Mouse (Mus musculus) stomach, embryonic 16.5 days (tissue): ENCODE data around the gene Rps26. TPM values are rescaled to one million over a fixed set of nuclear protein-coding genes. Genes with fewer than 3 reads are reported as not detected.
A peak's percentile ranks its signal among the peaks of the same experiment; 100 is the strongest.

Experiments used
- ATAC-seq: fragments of 200-750 bp; cut with Nextera tagmentation; 2 replicates; pipeline ENCODE4 v1.8.0; 2017; ENCODE audit warnings: moderate number of reproducible peaks, moderate TSS enrichment; ENCODE audit not compliant: insufficient read depth, low FRiP score
- H3K27ac ChIP-seq: fragments of 300-500 bp; sonication (generic); 2 replicates; pipeline ENCODE4 v1.5.1; 2014; ENCODE audit warnings: low read length
- H3K27me3 ChIP-seq: fragments of 300-500 bp; sonication (generic); 2 replicates; pipeline ENCODE4 v1.6.1; 2014; ENCODE audit warnings: low read length, control low read depth, mixed read lengths; ENCODE audit not compliant: control insufficient read depth, insufficient read depth
- H3K36me3 ChIP-seq: fragments of 300-500 bp; sonication (generic); 2 replicates; pipeline ENCODE4 v1.6.1; 2014; ENCODE audit warnings: low read length; ENCODE audit not compliant: control insufficient read depth, insufficient read depth
- H3K4me1 ChIP-seq: fragments of 300-500 bp; sonication (generic); 2 replicates; pipeline ENCODE4 v1.6.1; 2014; ENCODE audit warnings: low read length, control low read depth, mixed read lengths; ENCODE audit not compliant: control insufficient read depth, insufficient read depth
- H3K4me2 ChIP-seq: fragments of 300-500 bp; sonication (generic); 2 replicates; pipeline ENCODE4 v1.6.1; 2014; ENCODE audit warnings: low read depth, low read length, mixed read lengths
- H3K4me3 ChIP-seq: fragments of 300-500 bp; sonication (generic); replicated peaks from 2 replicates; pipeline ENCODE4 v1.5.1; 2014; ENCODE audit warnings: mild to moderate bottlenecking, low read length
- H3K9ac ChIP-seq: fragments of 300-500 bp; sonication (generic); 2 replicates; pipeline ENCODE4 v1.6.1; 2014; ENCODE audit warnings: low read length
- H3K9me3 ChIP-seq: fragments of 300-500 bp; sonication (generic); replicated peaks from 2 replicates; pipeline ENCODE4 v1.6.1; 2016; ENCODE audit warnings: low read length, control low read depth; ENCODE audit not compliant: control insufficient read depth
- WGBS: fragments of 180-500 bp; shearing (Covaris S2); extraction: QIAGEN DNeasy Blood & Tissue Kit; methylation state at CpG from one replicate; pipeline ENCODE4 v1.1.7; 2014; 5-methylcytosine and 5-hydroxymethylcytosine counted together
- polyA plus RNA-seq: library from polyadenylated mRNA; unstranded; fragments of >200 nt; fragmentation: Nextera tagmentation; extraction: Ambion mirVana; gene quantifications from 2 replicates; pipeline ENCODE4 v1.2.1, GENCODE M21; 2015

The Rps26 gene
- 553 and 704 TPM in 2 replicates for polyA plus RNA-seq

GRCm38 (mm10) chr10:128626311-128627310, at the start of gene Rps26:
TSS of gene Rps26 (minus strand) at chr10:128626747.
- Histone ChIP-seq H3K36me3 (peaks cover 15% of the 10 kb centered on the region), H3K4me3 (peak within 1 kb of the TSS; percentile 95), H3K9ac (peak within 1 kb of the TSS; percentile 96), H3K4me1 (peaks cover 6% of the 10 kb centered on the region), H3K9me3 (no peaks in the 10 kb centered on the region), H3K4me2 (peak within 1 kb of the TSS; percentile 80), H3K27me3 (no peaks in the 10 kb centered on the region), H3K27ac (peak within 1 kb of the TSS; percentile 79; the same call in 1 of the 2 replicates)
- peak; percentile 98 for ATAC-seq
- WGBS: under 1% methylated on average over 40 of the region's 40 CpGs

DNA sequence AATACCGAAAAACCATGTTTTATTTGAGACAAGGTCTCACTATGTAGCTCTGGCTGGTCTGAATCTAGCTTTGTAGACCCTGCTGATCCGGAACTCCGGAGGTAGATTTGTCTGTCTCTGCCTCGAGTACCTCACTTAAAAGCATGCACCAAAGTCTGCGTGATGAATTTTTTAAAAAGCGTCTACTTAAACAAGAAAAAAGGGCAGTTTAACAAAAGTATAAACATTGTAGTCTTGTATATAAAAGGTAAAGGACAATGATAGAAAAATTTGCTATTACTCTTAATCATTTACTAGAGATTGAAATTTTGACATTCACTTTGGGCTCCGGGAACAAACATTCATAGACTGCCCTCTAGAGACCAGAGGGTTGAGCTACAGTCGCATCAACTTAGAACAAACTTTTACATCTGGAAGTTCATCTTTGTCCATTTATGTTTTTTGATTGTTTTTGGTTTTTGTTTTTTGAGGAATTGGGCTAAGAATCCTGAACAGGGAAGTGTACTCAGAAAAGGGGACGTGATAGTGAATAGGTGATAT, 48.0 kb upstream of the Rps26 start:
- no peaks in the 10 kb centered on the region for H3K36me3 ChIP-seq
- H3K27me3 ChIP-seq: no peaks in the 10 kb centered on the region
- peak overlapping the region; percentile 74 for H3K9ac ChIP-seq
- WGBS: 2% methylated on average over 9 of the region's 9 CpGs
- H3K4me1 ChIP-seq: peaks cover 9% of the 10 kb centered on the region; the same call in 1 of the 2 replicates
- peak overlapping the region; percentile 90 for H3K4me2 ChIP-seq
- no peak for ATAC-seq
- H3K27ac ChIP-seq: peak overlapping the region; percentile 71
- peak overlapping the region; percentile 76 for H3K4me3 ChIP-seq
- H3K9me3 ChIP-seq: no peaks in the 10 kb centered on the region

- H3K4me2 ChIP-seq: peak within 1 kb of the TSS; percentile 90
- no peaks in the 10 kb centered on the region for H3K9me3 ChIP-seq
- under 1% methylated on average over 60 of the region's 60 CpGs for WGBS
- H3K4me3 ChIP-seq: peak within 1 kb of the TSS; percentile 76
- peak within 1 kb of the TSS; percentile 71 for H3K27ac ChIP-seq
- peaks cover 9% of the 10 kb centered on the region; the same call in 1 of the 2 replicates for H3K4me1 ChIP-seq
- no peaks in the 10 kb centered on the region for H3K27me3 ChIP-seq
- H3K36me3 ChIP-seq: no peaks in the 10 kb centered on the region
- peak; percentile 93 for ATAC-seq
- peak within 1 kb of the TSS; percentile 74 for H3K9ac ChIP-seq
These were observed 47.4 kb upstream of the Rps26 start, which contains the start of gene Suox for GRCm38 (mm10) chr10:128673763-128674468. TSS of gene Suox (minus strand) at chr10:128674073.

- Histone ChIP-seq H3K27me3 (no peaks in the 10 kb centered on the region), H3K9ac (no peak overlapping the region), H3K9me3 (no peaks in the 10 kb centered on the region), H3K4me3 (no peak overlapping the region), H3K4me2 (no peak overlapping the region), H3K27ac (no peak overlapping the region), H3K4me1 (peaks cover 9% of the 10 kb centered on the region; the same call in 1 of the 2 replicates), H3K36me3 (no peaks in the 10 kb centered on the region)
- WGBS: 90% methylated on average over 9 of the region's 9 CpGs
- no peak for ATAC-seq
These were observed 44.6 kb upstream of the Rps26 start for GRCm38 (mm10) chr10:128671148-128671547.

DNA sequence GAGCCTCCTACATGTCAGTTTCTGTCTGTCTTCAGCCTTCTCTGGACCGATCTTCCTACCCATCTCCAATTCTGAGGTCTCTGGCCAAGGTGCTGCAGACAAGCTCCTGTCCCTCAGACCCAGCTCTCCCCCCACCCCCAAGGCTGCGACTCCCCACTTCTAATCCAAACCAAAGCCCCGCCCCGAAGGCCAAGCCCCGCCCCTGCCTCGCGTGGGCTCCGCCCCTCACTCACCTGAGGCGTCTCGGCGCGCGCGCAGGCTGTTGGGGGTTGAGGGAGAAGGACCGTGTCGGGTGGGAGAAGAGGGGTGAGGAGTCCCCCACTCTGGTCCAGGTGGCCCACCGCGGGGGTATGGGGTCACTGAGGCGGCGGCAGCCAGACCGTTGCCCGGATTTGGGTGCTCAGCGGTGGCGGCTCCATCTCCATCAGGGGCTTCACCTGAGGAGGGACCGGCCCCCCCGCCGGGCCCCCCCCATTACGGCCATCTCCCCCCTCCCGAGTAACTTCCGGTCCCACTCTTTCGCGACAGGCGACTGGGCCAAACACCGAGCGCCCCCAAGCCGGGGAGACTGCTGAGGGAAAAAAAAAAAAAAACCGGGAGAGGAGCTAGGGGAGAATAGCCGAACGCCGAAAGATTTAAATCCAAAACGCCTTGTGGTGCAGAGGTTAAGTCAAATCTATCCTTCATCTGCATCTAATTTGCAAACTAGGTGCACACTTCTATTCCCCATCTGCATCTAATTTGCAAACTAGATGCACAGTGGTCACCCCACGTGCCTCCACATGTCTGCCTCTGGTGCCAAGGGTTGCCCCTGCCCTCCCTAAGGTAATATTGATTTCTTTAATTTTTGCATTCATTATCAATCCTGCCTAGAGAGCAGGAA, 42.5 kb upstream of the Rps26 start:
- ATAC-seq: peak; percentile 42; the same call in 1 of the 2 replicates
- Histone ChIP-seq H3K27me3 (no peaks in the 10 kb centered on the region), H3K27ac (peak overlapping the region; percentile 10; the same call in 1 of the 2 replicates), H3K36me3 (no peaks in the 10 kb centered on the region), H3K9ac (peak overlapping the region; percentile 70), H3K4me2 (peak overlapping the region; percentile 59), H3K4me1 (peaks cover 9% of the 10 kb centered on the region; the same call in 1 of the 2 replicates), H3K9me3 (no peaks in the 10 kb centered on the region), H3K4me3 (peak overlapping the region; percentile 55)
- WGBS: 1% methylated on average over 42 of the region's 42 CpGs

DNA sequence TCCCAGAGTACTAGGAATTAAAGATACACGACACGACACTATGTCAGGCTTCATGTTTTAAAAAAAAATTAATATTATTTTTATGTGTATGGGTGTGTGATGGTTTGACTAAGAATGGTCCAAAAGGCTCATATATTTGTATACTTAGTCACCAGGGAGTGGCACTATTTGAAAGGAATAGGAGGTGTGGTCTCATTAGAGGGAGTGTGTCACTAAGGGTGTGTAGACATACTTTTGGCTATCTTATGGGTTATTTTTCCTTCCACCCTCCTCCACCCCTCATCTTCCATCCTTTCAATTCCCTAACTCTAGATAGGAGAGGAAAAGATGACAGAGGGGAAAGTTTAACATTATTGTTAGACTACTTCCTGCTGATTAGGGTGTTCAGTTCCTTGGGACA, 39.3 kb upstream of the Rps26 start:
- Histone ChIP-seq H3K27me3 (no peaks in the 10 kb centered on the region), H3K4me3 (no peak overlapping the region), H3K9me3 (no peaks in the 10 kb centered on the region), H3K36me3 (no peaks in the 10 kb centered on the region), H3K4me1 (no peaks in the 10 kb centered on the region), H3K27ac (no peak overlapping the region), H3K4me2 (no peak overlapping the region), H3K9ac (no peak overlapping the region)
- no peak for ATAC-seq
- 75% methylated on average over 2 of the region's 2 CpGs for WGBS

- Histone ChIP-seq H3K4me3 (no peak overlapping the region), H3K4me2 (no peak overlapping the region)
These were observed 38.8 kb upstream of the Rps26 start for GRCm38 (mm10) chr10:128665307-128665706.

GRCm38 (mm10) chr10:128664808-128665207, 38.3 kb upstream of the Rps26 start:
- Histone ChIP-seq H3K27ac (no peak overlapping the region), H3K4me3 (no peak overlapping the region), H3K27me3 (no peaks in the 10 kb centered on the region), H3K9me3 (no peaks in the 10 kb centered on the region), H3K4me2 (no peak overlapping the region), H3K9ac (no peak overlapping the region), H3K36me3 (no peaks in the 10 kb centered on the region), H3K4me1 (no peaks in the 10 kb centered on the region)
- WGBS: 72% methylated on average over 3 of the region's 3 CpGs
- ATAC-seq: no peak

More at GRCm38 (mm10) chr10:128665307-128665706, 38.8 kb upstream of the Rps26 start:
- H3K4me1 ChIP-seq: no peaks in the 10 kb centered on the region
- no peaks in the 10 kb centered on the region for H3K9me3 ChIP-seq
- no peak for ATAC-seq
- H3K27me3 ChIP-seq: no peaks in the 10 kb centered on the region
- H3K27ac ChIP-seq: no peak overlapping the region
- H3K36me3 ChIP-seq: no peaks in the 10 kb centered on the region
- 86% methylated on average over 3 of the region's 3 CpGs for WGBS
- no peak overlapping the region for H3K9ac ChIP-seq
